Mouse (Mus musculus): ENCODE measurements around the gene Gm12166. TPM values are rescaled to one million over a fixed set of nuclear protein-coding genes. Genes with fewer than 3 reads are reported as not detected.

The Gm12166 gene
- polyA plus RNA-seq, 1 experiment, result 4.3 TPM

- Histone ChIP-seq H3K4me2 (ENCODE audit: low read depth) (no peak overlapping the region), H3K79me2 (ENCODE audit: control insufficient read depth, insufficient read depth) (peaks cover 73% of the 10 kb centered on the region), H3K27me3 (ENCODE audit: control insufficient read depth, insufficient read depth, insufficient read length) (no peaks in the 10 kb centered on the region), H3K4me3 (no peak overlapping the region), H3K36me3 (ENCODE audit: control insufficient read depth, insufficient read depth) (peaks cover 24% of the 10 kb centered on the region), H3ac (ENCODE audit: control insufficient read depth, insufficient read length) (no peak overlapping the region)
- TF ChIP-seq POLR2AphosphoS2 (IDR thresholded peaks at IDR 0.05; ENCODE audit: insufficient read length, low read depth) (no peak), REST (IDR thresholded peaks at IDR 0.05; ENCODE audit: insufficient read depth, insufficient read length) (no peak), MYOG (IDR thresholded peaks at IDR 0.05; ENCODE audit: control insufficient read depth in 1 of 3, insufficient read depth in 1 of 3, insufficient read length in 2 of 3, low read depth in 2 of 3) (no peak), CEBPB (IDR thresholded peaks at IDR 0.05; ENCODE audit: insufficient read depth, poor library complexity, severe bottlenecking) (no peak), TCF3 (IDR thresholded peaks at IDR 0.05; ENCODE audit: insufficient read length, low read depth) (no peak), USF1 (IDR thresholded peaks at IDR 0.05; ENCODE audit: low read depth) (no peak), MYOD1 (IDR thresholded peaks at IDR 0.05; ENCODE audit: control insufficient read depth in 1 of 3, insufficient read length in 2 of 3, low read depth in 2 of 3) (no peak), E2F4 (IDR thresholded peaks at IDR 0.05; ENCODE audit: insufficient read depth) (no peak), MAX (IDR thresholded peaks at IDR 0.05; ENCODE audit: low read depth) (no peak), SRF (IDR thresholded peaks at IDR 0.05; ENCODE audit: control insufficient read depth, insufficient read length, low read depth) (no peak), POLR2A (IDR thresholded peaks at IDR 0.05; ENCODE audit: insufficient read length, low read depth) (no peak), TCF12 (IDR thresholded peaks at IDR 0.05; ENCODE audit: insufficient read depth, poor library complexity, severe bottlenecking) (no peak)
Observed at GRCm38 (mm10) chr11:46085398-46086163, 33.5 kb upstream of the Gm12166 start.

GRCm38 (mm10) chr11:46084568-46084967 is 32.4 kb upstream of the Gm12166 start:
- H3ac ChIP-seq (ENCODE audit: control insufficient read depth, insufficient read length), result no peak overlapping the region
- peak overlapping the region; percentile 35 for H3K4me2 ChIP-seq (ENCODE audit: low read depth)
- H3K27me3 ChIP-seq (ENCODE audit: control insufficient read depth, insufficient read depth, insufficient read length), result no peaks in the 10 kb centered on the region
- peak; percentile 63; the same call in 1 of the 2 replicates for TF ChIP-seq CEBPB (IDR thresholded peaks at IDR 0.05; ENCODE audit: insufficient read depth, poor library complexity, severe bottlenecking)
- TF ChIP-seq POLR2A (IDR thresholded peaks at IDR 0.05; ENCODE audit: insufficient read length, low read depth), result no peak
- peaks cover 70% of the 10 kb centered on the region for H3K79me2 ChIP-seq (ENCODE audit: control insufficient read depth, insufficient read depth)
- H3K36me3 ChIP-seq (ENCODE audit: control insufficient read depth, insufficient read depth), result peaks cover 24% of the 10 kb centered on the region
- H3K4me3 ChIP-seq, result no peak overlapping the region

- no peak overlapping the region for H3ac ChIP-seq (ENCODE audit: control insufficient read depth, insufficient read length)
Observed at GRCm38 (mm10) chr11:46083835-46084444, 31.8 kb upstream of the Gm12166 start.

GRCm38 (mm10) chr11:46083405-46083804 is 31.3 kb upstream of the Gm12166 start:
- Histone ChIP-seq H3K27me3 (ENCODE audit: control insufficient read depth, insufficient read depth, insufficient read length) (no peaks in the 10 kb centered on the region), H3K36me3 (ENCODE audit: control insufficient read depth, insufficient read depth) (peaks cover 29% of the 10 kb centered on the region), H3K4me3 (no peak overlapping the region), H3ac (ENCODE audit: control insufficient read depth, insufficient read length) (no peak overlapping the region), H3K79me2 (ENCODE audit: control insufficient read depth, insufficient read depth) (peaks cover 63% of the 10 kb centered on the region), H3K4me2 (ENCODE audit: low read depth) (no peak overlapping the region)
- TF ChIP-seq E2F4 (IDR thresholded peaks at IDR 0.05; ENCODE audit: insufficient read depth) (no peak), TCF12 (IDR thresholded peaks at IDR 0.05; ENCODE audit: insufficient read depth, poor library complexity, severe bottlenecking) (no peak), TCF3 (IDR thresholded peaks at IDR 0.05; ENCODE audit: insufficient read length, low read depth) (no peak), MAX (IDR thresholded peaks at IDR 0.05; ENCODE audit: low read depth) (no peak), CEBPB (IDR thresholded peaks at IDR 0.05; ENCODE audit: insufficient read depth, poor library complexity, severe bottlenecking) (no peak), MYOD1 (IDR thresholded peaks at IDR 0.05; ENCODE audit: control insufficient read depth in 1 of 3, insufficient read length in 2 of 3, low read depth in 2 of 3) (no peak), SRF (IDR thresholded peaks at IDR 0.05; ENCODE audit: control insufficient read depth, insufficient read length, low read depth) (no peak), POLR2A (IDR thresholded peaks at IDR 0.05; ENCODE audit: insufficient read length, low read depth) (no peak), REST (IDR thresholded peaks at IDR 0.05; ENCODE audit: insufficient read depth, insufficient read length) (no peak), POLR2AphosphoS2 (IDR thresholded peaks at IDR 0.05; ENCODE audit: insufficient read length, low read depth) (no peak), USF1 (IDR thresholded peaks at IDR 0.05; ENCODE audit: low read depth) (no peak), MYOG (IDR thresholded peaks at IDR 0.05; ENCODE audit: control insufficient read depth in 1 of 3, insufficient read depth in 1 of 3, insufficient read length in 2 of 3, low read depth in 2 of 3) (no peak)

More at GRCm38 (mm10) chr11:46083835-46084444, 31.8 kb upstream of the Gm12166 start:
- Histone ChIP-seq H3K4me3 (no peak overlapping the region), H3K27me3 (ENCODE audit: control insufficient read depth, insufficient read depth, insufficient read length) (no peaks in the 10 kb centered on the region), H3K79me2 (ENCODE audit: control insufficient read depth, insufficient read depth) (peaks cover 65% of the 10 kb centered on the region), H3K36me3 (ENCODE audit: control insufficient read depth, insufficient read depth) (peaks cover 24% of the 10 kb centered on the region), H3K4me2 (ENCODE audit: low read depth) (peak overlapping the region; percentile 35)
- no peak for TF ChIP-seq CEBPB (IDR thresholded peaks at IDR 0.05; ENCODE audit: insufficient read depth, poor library complexity, severe bottlenecking)
- TF ChIP-seq POLR2A (IDR thresholded peaks at IDR 0.05; ENCODE audit: insufficient read length, low read depth), result no peak
- no peak for TF ChIP-seq E2F4 (IDR thresholded peaks at IDR 0.05; ENCODE audit: insufficient read depth)
- no peak for TF ChIP-seq SRF (IDR thresholded peaks at IDR 0.05; ENCODE audit: control insufficient read depth, insufficient read length, low read depth)
- TF ChIP-seq MYOG (IDR thresholded peaks at IDR 0.05; ENCODE audit: control insufficient read depth in 1 of 3, insufficient read depth in 1 of 3, insufficient read length in 2 of 3, low read depth in 2 of 3), result no peak
- no peak for TF ChIP-seq TCF12 (IDR thresholded peaks at IDR 0.05; ENCODE audit: insufficient read depth, poor library complexity, severe bottlenecking)
- TF ChIP-seq MAX (IDR thresholded peaks at IDR 0.05; ENCODE audit: low read depth), result no peak
- TF ChIP-seq REST (IDR thresholded peaks at IDR 0.05; ENCODE audit: insufficient read depth, insufficient read length), result no peak
- no peak for TF ChIP-seq USF1 (IDR thresholded peaks at IDR 0.05; ENCODE audit: low read depth)
- no peak for TF ChIP-seq MYOD1 (IDR thresholded peaks at IDR 0.05; ENCODE audit: control insufficient read depth in 1 of 3, insufficient read length in 2 of 3, low read depth in 2 of 3)
- no peak for TF ChIP-seq POLR2AphosphoS2 (IDR thresholded peaks at IDR 0.05; ENCODE audit: insufficient read length, low read depth)
- no peak for TF ChIP-seq TCF3 (IDR thresholded peaks at IDR 0.05; ENCODE audit: insufficient read length, low read depth)
